In the genomic region with DNA sequence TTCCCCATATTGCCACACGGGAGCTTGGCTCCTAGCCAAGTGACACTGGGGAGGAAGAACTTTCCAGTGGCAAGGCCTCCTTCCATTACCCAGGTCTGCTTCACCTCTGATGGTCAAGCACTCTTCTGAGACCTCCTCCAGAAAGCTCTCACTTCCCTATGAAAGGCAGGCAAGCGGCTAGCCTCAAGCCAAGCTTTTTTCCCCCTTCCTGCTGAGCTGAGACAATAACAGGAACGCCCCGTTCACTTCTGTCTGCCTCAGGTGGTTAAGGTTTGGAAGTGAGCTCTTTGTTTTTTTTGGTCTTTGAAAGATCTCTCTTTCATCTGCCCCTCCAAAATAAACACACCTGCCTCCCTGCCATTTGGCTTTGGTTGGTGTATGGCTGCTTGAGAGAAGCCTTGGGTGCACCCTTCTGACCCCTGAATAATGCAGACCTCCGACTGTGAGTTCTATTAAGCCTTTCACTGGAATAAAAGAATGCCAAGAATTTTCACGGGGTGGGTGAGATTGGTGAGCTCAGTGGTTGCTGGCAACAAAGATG, we compare ENCODE assay signal across 8 mouse cellular contexts. TPM values are rescaled to one million over a fixed set of nuclear protein-coding genes. Genes with fewer than 3 reads are reported as not detected.
DNase-seq lines count a peak whose midpoint lies in the region; ATAC-seq and TF ChIP-seq lines count a peak whose summit lies in the region.

A gene (plus strand): TSS at position 448 of the 541 bp plus-strand sequence.

- H3K27ac ChIP-seq in kidney, postnatal 0 days, result 0 out of 2 replicates have a peak within 1 kb of the TSS, but pooled peaks have one; percentile 13
- no peak within 1 kb of the TSS for H3K27ac ChIP-seq in bone marrow macrophage, adult 2 months (ENCODE audit: insufficient read depth, low read depth, low read length)

- H3K27me3 ChIP-seq in kidney, postnatal 0 days (ENCODE audit: insufficient read depth, low read length), result no peaks in the 10 kb centered on the region

- H3K9me3 ChIP-seq in kidney, postnatal 0 days (replicated peaks; ENCODE audit: low read length), result no peaks in the 10 kb centered on the region

- ATAC-seq in kidney, postnatal 0 days (replicated peaks; ENCODE audit: low FRiP score, low read depth), result no peak
- ATAC-seq in granulocyte monocyte progenitor cell, adult 5-6 weeks (replicated peaks; ENCODE audit: poor library complexity, severe bottlenecking), result peak; percentile 73

- H3K4me2 ChIP-seq in kidney, postnatal 0 days (ENCODE audit: low read length), result no peak within 1 kb of the TSS

- TF ChIP-seq POLR2A in bone marrow macrophage, adult 2 months (IDR thresholded peaks at IDR 0.05; ENCODE audit: borderline replicate concordance, low read depth, low read length), result no peak

- H3K36me3 ChIP-seq in kidney, postnatal 0 days (ENCODE audit: insufficient read depth, low read length), result no peaks in the 10 kb centered on the region

- TF ChIP-seq CTCF in kidney, postnatal 0 days (IDR thresholded peaks at IDR 0.05; ENCODE audit: low read depth), result no peak
- no peak for TF ChIP-seq CTCF in bone marrow macrophage, adult 2 months (IDR thresholded peaks at IDR 0.05; ENCODE audit: low read depth, low read length)

- H3K9ac ChIP-seq in kidney, postnatal 0 days (ENCODE audit: low read depth, low read length), result no peak within 1 kb of the TSS

- H3K4me3 ChIP-seq in kidney, postnatal 0 days (replicated peaks; ENCODE audit: low read depth, low read length), result no peak within 1 kb of the TSS
- no peak within 1 kb of the TSS for H3K4me3 ChIP-seq in bone marrow macrophage, adult 2 months (ENCODE audit: insufficient read depth, low read length)

- WGBS in kidney, postnatal 0 days, result 12% methylated on average over 6 of the region's 6 CpGs

- H3K4me1 ChIP-seq in kidney, postnatal 0 days (replicated peaks; ENCODE audit: insufficient read depth, low read length), result 0 out of 2 replicates have a peak, but pooled peaks cover 7% of the 10 kb centered on the region
- peaks cover 7% of the 10 kb centered on the region; the same call in 1 of the 2 replicates for H3K4me1 ChIP-seq in bone marrow macrophage, adult 2 months (ENCODE audit: control insufficient read depth, insufficient read depth, low read length)

- no peak for DNase-seq in kidney, postnatal 0 days (ENCODE audit: low spot score)
- DNase-seq in kidney, postnatal 10 days, result no peak
- no peak for DNase-seq in layer of hippocampus, postnatal 14 days (ENCODE audit: low spot score in 2 of 2)
- DNase-seq in lung, postnatal 36 days, result peak; percentile 67
- no peak for DNase-seq in spleen, postnatal 4 days (ENCODE audit: low spot score in 2 of 2)
- no peak for DNase-seq in thymus, postnatal 10 days (ENCODE audit: low spot score in 2 of 2)

RNA-seq across cellular contexts. Expression of the gene that starts here (rescaled TPM):
- polyA plus RNA-seq in kidney, postnatal 0 days (2015; fragmentation: Nextera tagmentation; extraction: Ambion mirVana), result 73.6 and 77.6 TPM in 2 replicates
- 41.4 and 44.1 TPM in 2 replicates for polyA plus RNA-seq in bone marrow macrophage, adult 2 months (2012; ENCODE audit: insufficient read depth, insufficient read length, missing spikeins)
- total RNA-seq in granulocyte monocyte progenitor cell, adult 5-6 weeks (2014; fragmentation: Nextera tagmentation), result 22.7 and 60.5 TPM in 2 replicates
- total RNA-seq in granulocyte monocyte progenitor cell, adult 5-6 weeks (2017), result 10.4 and 12.4 TPM in 2 replicates
- 10 to 100 TPM; 46.5 to 46.6 TPM for total RNA-seq in layer of hippocampus, postnatal 14 days (2021)
